8 mouse cellular contexts compared by ENCODE assay signal in the genomic region with DNA sequence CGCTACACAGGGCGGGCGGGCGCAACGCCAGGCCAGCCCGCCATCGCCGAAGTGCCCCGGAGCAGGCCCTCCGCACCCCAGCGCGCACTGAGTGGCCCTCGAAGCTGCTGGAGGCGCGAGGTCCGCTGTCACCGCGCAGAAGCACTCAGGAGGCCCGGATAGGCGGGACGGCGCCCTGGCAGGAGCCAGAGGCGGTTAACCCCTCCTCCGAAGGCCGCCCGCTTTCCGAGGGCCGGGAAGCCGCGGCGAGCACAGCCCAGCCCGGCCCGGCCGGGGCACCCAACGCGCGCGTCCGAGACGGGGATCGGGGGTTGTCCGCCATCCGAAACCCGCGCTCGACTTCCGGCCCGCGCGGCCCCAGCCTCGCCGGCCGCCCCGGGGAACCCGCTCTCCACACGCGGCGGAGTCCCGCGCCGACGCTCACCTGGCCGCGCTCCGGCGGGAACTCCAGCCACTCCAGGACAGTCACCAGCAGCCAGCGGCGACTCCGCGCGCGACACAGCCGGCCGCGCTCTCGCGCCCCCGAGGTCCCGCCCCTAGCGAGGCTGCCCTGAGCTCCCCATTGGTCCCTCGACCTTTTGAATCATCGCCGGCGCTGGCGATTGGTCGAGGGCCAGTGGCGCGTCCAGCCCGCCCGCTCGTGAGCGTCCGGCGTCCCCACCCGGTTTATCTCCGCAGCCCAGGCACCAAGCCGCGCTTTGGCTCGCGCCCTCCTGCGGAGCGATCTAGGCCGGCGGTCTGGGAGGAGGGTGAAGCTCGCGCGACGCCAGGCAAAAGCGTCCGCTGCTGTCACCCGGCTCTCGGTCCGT. TPM values are rescaled to one million over a fixed set of nuclear protein-coding genes. Genes with fewer than 3 reads are reported as not detected.
DNase-seq lines count a peak whose midpoint lies in the region; ATAC-seq and TF ChIP-seq lines count a peak whose summit lies in the region.

No protein-coding gene starts in this region.

- peak overlapping the region; percentile 78 for H3K4me2 ChIP-seq in embryonic facial prominence, embryonic 15.5 days (replicated peaks)
- H3K4me2 ChIP-seq in limb, embryonic 14.5 days (replicated peaks; ENCODE audit: low read depth, low read length, severe bottlenecking): peak overlapping the region; percentile 87
- peak overlapping the region; percentile 75 for H3K4me2 ChIP-seq in midbrain, embryonic 16.5 days (ENCODE audit: low read length)

- H3K27ac ChIP-seq in bone marrow macrophage, adult 2 months (ENCODE audit: insufficient read depth, low read depth, low read length): peak overlapping the region; percentile 66
- H3K27ac ChIP-seq in embryonic facial prominence, embryonic 15.5 days (replicated peaks): peak overlapping the region; percentile 95
- H3K27ac ChIP-seq in limb, embryonic 14.5 days (replicated peaks; ENCODE audit: low read depth, low read length): peak overlapping the region; percentile 88
- H3K27ac ChIP-seq in midbrain, embryonic 16.5 days (ENCODE audit: low read length): peak overlapping the region; percentile 93
- peak overlapping the region; percentile 98 for H3K27ac ChIP-seq in spleen, adult 2 months (ENCODE audit: insufficient read depth, low read length)

- H3K36me3 ChIP-seq in embryonic facial prominence, embryonic 15.5 days: no peaks in the 10 kb centered on the region
- H3K36me3 ChIP-seq in limb, embryonic 14.5 days (ENCODE audit: control insufficient read depth, insufficient read depth, low read length): peaks cover 2% of the 10 kb centered on the region; the same call in 1 of the 2 replicates
- H3K36me3 ChIP-seq in midbrain, embryonic 16.5 days (ENCODE audit: control insufficient read depth, insufficient read depth, low read length): no peaks in the 10 kb centered on the region
- H3K36me3 ChIP-seq in spleen, adult 2 months (ENCODE audit: control insufficient read depth, insufficient read depth, low read length): peaks cover 4% of the 10 kb centered on the region

- H3K9me3 ChIP-seq in embryonic facial prominence, embryonic 15.5 days (replicated peaks): no peaks in the 10 kb centered on the region
- no peaks in the 10 kb centered on the region for H3K9me3 ChIP-seq in limb, embryonic 14.5 days (ENCODE audit: control insufficient read depth, low read length)
- no peaks in the 10 kb centered on the region for H3K9me3 ChIP-seq in midbrain, embryonic 16.5 days (replicated peaks; ENCODE audit: control insufficient read depth, low read length, poor library complexity, severe bottlenecking)

- ATAC-seq in embryonic facial prominence, embryonic 15.5 days (ENCODE audit: insufficient number of reproducible peaks, low FRiP score, low TSS enrichment, low read depth): peak; percentile 98
- ATAC-seq in limb, embryonic 14.5 days (ENCODE audit: low FRiP score, low read depth): peak; percentile 99
- peak; percentile 98 for ATAC-seq in midbrain, embryonic 16.5 days

- DNase-seq in B cell, adult 2 months: peak; percentile 92 to 93
- DNase-seq in heart, adult 9 months (ENCODE audit: low spot score in 2 of 2): peak; percentile 96 to 97
- peak; percentile 97 for DNase-seq in kidney, adult 9 months
- peak; percentile 95 for DNase-seq in limb, embryonic 14.5 days (ENCODE audit: low spot score)
- DNase-seq in spleen, adult 2 months (ENCODE audit: low read depth in 1 of 2, low spot score in 2 of 2): peak; percentile 87 to 95

- H3K4me1 ChIP-seq in bone marrow macrophage, adult 2 months (ENCODE audit: control insufficient read depth, insufficient read depth, low read length): peaks cover 40% of the 10 kb centered on the region
- peaks cover 31% of the 10 kb centered on the region for H3K4me1 ChIP-seq in embryonic facial prominence, embryonic 15.5 days
- peaks cover 24% of the 10 kb centered on the region for H3K4me1 ChIP-seq in limb, embryonic 14.5 days (ENCODE audit: control insufficient read depth, insufficient read depth, low read length)
- H3K4me1 ChIP-seq in midbrain, embryonic 16.5 days (ENCODE audit: control insufficient read depth, insufficient read depth, low read length): peaks cover 29% of the 10 kb centered on the region
- peaks cover 17% of the 10 kb centered on the region; the same call in 1 of the 2 replicates for H3K4me1 ChIP-seq in spleen, adult 2 months (ENCODE audit: control insufficient read depth, insufficient read depth, insufficient read length)

- H3K27me3 ChIP-seq in embryonic facial prominence, embryonic 15.5 days: no peaks in the 10 kb centered on the region
- H3K27me3 ChIP-seq in limb, embryonic 14.5 days (ENCODE audit: control insufficient read depth, insufficient read depth, low read length): no peaks in the 10 kb centered on the region
- H3K27me3 ChIP-seq in midbrain, embryonic 16.5 days (ENCODE audit: control insufficient read depth, insufficient read depth, low read depth, low read length): no peaks in the 10 kb centered on the region
- H3K27me3 ChIP-seq in spleen, adult 2 months (ENCODE audit: control insufficient read depth, insufficient read depth, low read length): no peaks in the 10 kb centered on the region

- under 1% methylated on average over 107 of the region's 113 CpGs for WGBS in embryonic facial prominence, embryonic 15.5 days
- WGBS in limb, embryonic 14.5 days: 2% methylated on average over 103 of the region's 113 CpGs
- WGBS in midbrain, embryonic 16.5 days: 0% methylated on average over 74 of the region's 113 CpGs
- under 1% methylated on average over 113 of the region's 113 CpGs for WGBS in spleen, adult 2 months

- no peak for TF ChIP-seq CTCF in bone marrow macrophage, adult 2 months (IDR thresholded peaks at IDR 0.05; ENCODE audit: low read depth, low read length)
- no peak for TF ChIP-seq CTCF in spleen, adult 2 months (IDR thresholded peaks at IDR 0.05; ENCODE audit: extremely low read depth, insufficient read depth, insufficient read length, insufficient replicate concordance)

- no peak for TF ChIP-seq POLR2A in bone marrow macrophage, adult 2 months (IDR thresholded peaks at IDR 0.05; ENCODE audit: borderline replicate concordance, low read depth, low read length)
- TF ChIP-seq POLR2A in limb, embryonic 14.5 days (IDR thresholded peaks at IDR 0.05; ENCODE audit: borderline replicate concordance, extremely low read depth, insufficient read depth, insufficient read length): peak; percentile 62; the same call in 1 of the 2 replicates
- TF ChIP-seq POLR2A in spleen, adult 2 months (IDR thresholded peaks at IDR 0.05; ENCODE audit: low read depth, low read length): peak; percentile 84

- H3K9ac ChIP-seq in embryonic facial prominence, embryonic 15.5 days: peak overlapping the region; percentile 86
- H3K9ac ChIP-seq in limb, embryonic 14.5 days (ENCODE audit: low read depth, low read length, severe bottlenecking): peak overlapping the region; percentile 86
- peak overlapping the region; percentile 91 for H3K9ac ChIP-seq in midbrain, embryonic 16.5 days (ENCODE audit: low read depth, low read length)

- peak overlapping the region; percentile 84 for H3K4me3 ChIP-seq in bone marrow macrophage, adult 2 months (ENCODE audit: insufficient read depth, low read length)
- peak overlapping the region; percentile 86 for H3K4me3 ChIP-seq in embryonic facial prominence, embryonic 15.5 days (replicated peaks)
- H3K4me3 ChIP-seq in limb, embryonic 14.5 days (replicated peaks; ENCODE audit: low read length): peak overlapping the region; percentile 85
- peak overlapping the region; percentile 93 for H3K4me3 ChIP-seq in midbrain, embryonic 16.5 days (ENCODE audit: low read depth, low read length)
- H3K4me3 ChIP-seq in spleen, adult 2 months (ENCODE audit: extremely low read depth, insufficient read depth, insufficient read length): peak overlapping the region; percentile 90

RNA-seq across cellular contexts. Expression of a gene that starts 0.8 kb away (rescaled TPM):
- 52.1 and 54.3 TPM in 2 replicates for polyA plus RNA-seq in bone marrow macrophage, adult 2 months (2012; ENCODE audit: insufficient read depth, insufficient read length, missing spikeins)
- 83.3 and 88.8 TPM in 2 replicates for polyA plus RNA-seq in embryonic facial prominence, embryonic 15.5 days (2015; fragmentation: Nextera tagmentation; extraction: Ambion mirVana)
- 45.0 and 52.8 TPM in 2 replicates for polyA plus RNA-seq in limb, embryonic 14.5 days (2012; rRNA removed)
- polyA plus RNA-seq in limb, embryonic 14.5 days (2014; fragmentation: Nextera tagmentation; extraction: Ambion mirVana): 112 and 115 TPM in 2 replicates
- 27.8 and 30.6 TPM in 2 replicates for polyA plus RNA-seq in midbrain, embryonic 16.5 days (2015; fragmentation: Nextera tagmentation; extraction: Ambion mirVana)
- polyA plus RNA-seq in spleen, adult 2 months (2012; rRNA removed): 48.8 and 50.5 TPM in 2 replicates

Comparison
In these comparisons a context has a peak if more than half of its experiments do, and no peak if none do; other contexts are left out.
1. Peak in every context shown above with its lines: DNase-seq, ATAC-seq, H3K4me3 ChIP-seq and H3K27ac ChIP-seq.